Mouse (Mus musculus) right cerebral cortex, postnatal 36 days (tissue): ENCODE measurements around the gene Gfod2.

ENCODE experiments used
- DNase-seq, 2 experiments: peaks; one replicate each; pipeline ENCODE4 v3.0.0; 2022; ENCODE audit warnings: low spot score in 2 of 2, mixed read lengths in 1 of 2

Gene Gfod2

GRCm38 (mm10) chr8:105685325-105685724 lies 73.1 kb downstream of the Gfod2 start:
- DNase-seq, result no peak

- DNase-seq, result no peak
These were observed 80.6 kb downstream of the Gfod2 start for GRCm38 (mm10) chr8:105677891-105678290.
